Mouse (Mus musculus) urinary bladder, postnatal 10 days (tissue): ENCODE data around the gene Eno1.

Experiments
- DNase-seq: peaks from one replicate; pipeline ENCODE4 v3.0.0; 2022; ENCODE audit warnings: low spot score

Eno1 gene

DNA sequence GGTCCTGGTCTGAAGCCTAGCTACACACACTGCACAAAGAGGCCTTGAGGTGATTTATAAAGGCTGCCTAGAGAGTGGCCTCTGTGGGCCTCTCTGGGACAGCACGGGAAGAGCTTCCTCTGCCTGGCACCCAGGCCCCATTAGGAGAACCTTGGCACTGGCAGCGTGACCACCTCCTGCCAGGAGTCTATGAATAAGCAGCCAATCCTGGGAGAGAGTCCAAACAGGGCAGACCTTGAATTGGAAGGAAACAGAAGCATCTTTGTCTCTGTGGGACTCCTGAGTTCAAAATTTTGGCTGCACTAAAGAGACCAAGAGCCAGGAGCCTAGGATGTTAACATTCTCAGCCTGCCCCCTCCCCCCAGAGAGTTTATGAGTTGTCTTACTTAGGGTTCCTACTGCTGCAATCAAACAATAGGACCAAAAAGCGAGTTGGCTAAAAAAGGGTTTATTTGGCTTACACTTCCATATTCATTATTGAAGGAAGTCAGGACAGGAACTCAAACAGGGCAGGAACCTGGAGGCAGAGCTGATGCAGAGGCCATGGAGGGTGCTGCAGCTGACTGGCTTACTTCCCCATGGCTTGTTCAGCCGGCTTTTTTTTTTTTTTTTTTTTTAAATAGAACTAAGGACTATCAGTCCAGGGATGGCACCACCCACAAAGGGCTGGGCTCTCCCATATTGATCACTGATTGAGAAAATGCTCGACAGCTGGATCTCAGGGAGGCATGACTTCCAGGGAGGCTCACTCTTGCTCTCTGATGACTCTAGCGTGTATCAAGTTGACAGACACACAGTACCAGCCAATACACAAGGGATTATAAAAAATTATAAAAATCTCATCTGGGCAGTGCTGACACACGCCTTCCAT, 9.5 kb upstream of the Eno1 start:
- no peak for DNase-seq

DNA sequence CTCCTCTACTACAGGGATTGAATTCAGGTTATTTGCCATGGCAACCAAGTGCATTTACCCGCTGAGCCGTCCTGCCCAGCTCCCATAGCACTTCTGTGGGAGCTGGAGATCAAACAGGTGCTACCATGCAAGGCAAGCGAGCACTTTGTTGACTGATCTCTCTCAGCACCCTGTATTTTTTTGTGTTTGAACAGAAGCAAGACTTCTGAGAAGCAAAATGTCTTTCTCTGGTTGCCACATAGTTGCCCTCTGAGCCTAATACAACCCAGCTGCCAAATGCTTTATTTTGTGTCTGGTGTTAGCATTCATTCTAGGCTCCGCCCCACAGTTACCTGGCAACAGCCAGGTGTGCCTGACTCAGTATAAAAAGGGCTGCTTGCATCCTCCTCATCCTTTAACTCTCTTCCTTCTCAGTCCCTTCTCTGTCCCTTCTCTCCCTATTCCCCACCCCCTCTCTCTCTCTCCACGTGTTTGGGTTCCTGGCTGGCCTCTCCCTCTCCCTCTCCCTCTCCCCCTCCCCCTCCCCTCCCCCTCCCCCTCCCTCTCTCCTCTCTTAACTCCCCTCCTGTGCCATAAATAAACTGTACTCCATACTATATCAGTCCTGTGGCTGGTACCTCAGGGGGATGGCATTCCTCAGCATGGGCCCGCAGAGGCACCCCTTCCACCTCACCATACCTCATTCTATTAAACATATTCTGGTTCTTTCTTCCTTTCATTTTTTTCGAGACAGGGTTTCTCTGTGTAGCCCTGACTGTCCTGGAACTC, 7.8 kb upstream of the Eno1 start:
- DNase-seq = no peak

DNA sequence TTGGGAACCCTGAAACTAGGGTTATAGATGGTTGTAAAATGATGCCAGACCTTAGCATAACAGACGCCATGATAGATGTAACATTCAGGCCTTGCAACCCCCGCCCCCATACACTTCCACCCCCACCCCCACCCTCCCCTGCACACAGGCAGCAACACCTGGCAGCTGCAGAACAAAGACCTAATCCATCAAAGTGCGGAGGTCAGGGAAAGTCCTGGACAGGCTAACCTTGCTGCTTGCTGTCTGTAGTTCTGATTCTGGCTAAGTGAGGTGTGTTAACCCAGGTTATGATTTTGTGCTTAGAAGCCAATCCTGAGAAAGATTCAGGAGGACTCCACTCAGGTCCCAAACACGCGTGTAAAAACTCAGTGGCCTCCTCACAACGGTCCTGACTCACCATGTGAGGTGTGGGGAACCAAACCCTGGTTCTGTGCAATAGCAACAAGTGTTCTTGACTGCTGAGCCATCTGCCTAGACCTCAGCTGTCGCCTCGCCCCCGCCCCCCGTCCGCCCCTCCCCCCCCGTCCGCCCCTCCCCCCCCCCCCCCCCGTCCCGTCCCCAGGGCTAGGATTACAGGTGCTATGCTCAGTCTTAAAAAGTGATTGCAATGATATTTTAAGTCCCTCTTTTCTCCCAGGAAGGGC, 6.7 kb upstream of the Eno1 start:
- no peak for DNase-seq

DNA sequence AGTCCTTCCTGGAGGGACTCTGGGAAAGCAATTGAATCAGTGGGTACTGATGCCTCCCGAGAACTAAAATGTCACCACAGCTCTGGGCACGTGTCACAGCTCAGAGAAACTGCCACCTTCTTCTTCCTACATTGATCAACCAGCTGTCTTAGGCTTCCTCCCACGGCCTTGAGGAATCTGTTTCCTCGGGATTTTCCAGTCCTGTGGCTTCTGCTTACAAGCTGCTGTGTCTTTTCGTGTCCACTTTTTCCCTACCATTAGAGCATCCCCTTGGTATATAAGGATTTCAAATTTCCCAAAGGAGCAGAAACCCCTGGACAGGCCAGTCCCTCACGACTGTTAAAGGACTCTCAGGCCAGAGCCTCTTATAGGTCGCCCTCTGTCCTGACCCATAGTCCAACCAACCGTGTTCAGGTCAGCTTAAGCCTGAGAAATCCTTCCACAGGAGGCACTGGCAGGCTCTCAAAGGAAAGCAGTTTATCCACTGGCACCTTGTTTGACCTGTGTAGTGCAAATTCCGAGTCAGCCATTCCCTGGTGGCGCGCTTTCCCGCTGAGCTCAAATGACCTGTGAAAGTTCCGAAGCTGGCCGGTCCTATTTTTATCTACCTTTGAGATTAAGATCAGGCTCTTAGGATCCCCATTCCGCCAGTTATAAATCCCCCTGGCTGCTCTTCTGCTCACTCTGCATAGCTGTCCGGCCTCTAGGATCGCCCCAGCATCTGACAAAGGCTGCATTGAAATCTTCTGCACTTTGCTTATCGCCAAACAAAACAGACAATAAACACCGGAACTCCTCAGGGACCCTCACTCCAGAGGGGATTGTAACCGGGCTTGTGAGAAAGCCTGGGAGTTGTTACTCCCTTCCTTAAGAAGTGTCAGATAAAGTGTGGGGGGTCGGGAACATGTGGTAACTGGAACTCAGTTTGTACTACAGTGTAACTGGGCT, 5.8 kb upstream of the Eno1 start:
- DNase-seq = no peak

DNA sequence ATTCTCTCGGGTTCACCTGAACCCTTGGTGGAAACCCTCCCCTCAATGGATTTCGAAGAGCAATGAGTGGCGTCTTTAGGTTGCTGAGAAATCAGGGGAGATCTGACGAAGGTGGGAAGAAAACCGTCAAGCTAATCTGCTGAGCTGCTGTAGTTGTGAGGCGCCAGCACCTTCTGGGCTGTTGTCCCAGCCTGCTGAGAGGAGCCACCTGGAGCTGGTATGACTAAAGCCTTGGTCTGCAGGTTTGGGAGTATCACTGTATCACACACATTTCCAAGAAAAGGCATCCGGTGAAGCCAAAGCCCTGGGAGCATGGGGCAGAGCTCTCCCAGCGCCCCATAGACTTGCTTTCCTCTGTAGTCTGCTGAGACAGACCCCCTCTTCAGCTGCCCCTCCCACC, 4.7 kb upstream of the Eno1 start:
- DNase-seq = no peak

DNA sequence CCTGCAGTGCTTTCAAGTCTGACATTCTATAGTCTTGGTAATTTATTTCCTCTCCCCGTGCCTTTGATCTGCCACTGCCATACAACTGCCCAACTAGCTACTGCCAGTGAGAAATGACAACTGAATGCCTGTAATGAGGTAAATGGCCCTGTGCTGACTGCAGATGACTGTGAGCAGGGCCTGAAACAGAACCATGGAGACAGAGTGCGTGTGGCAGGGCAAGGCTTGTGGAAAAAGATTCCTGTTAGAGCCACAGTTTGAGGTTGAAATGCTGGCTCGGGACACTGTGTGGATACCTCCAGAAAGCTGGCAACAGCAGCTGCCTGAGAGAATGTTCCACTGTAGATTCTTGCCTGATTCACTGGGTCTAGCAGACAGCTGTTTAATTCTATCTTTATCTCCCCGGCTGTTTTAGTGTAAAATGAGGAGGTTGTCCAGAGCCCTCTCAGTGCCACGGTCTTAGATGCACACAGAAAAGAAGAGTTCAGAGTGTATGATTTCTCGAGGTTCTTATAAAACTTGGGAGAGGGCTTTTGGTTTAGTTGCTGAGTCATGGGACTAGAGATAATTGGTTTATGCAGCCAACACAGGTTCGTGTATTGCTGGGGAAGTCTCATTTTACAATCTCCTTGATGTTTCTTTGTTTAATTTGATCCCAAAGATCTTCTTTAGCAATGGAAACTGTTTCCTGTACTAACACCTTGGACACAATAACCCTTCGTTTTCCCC, 1.8 kb upstream of the Eno1 start:
- no peak for DNase-seq

DNA sequence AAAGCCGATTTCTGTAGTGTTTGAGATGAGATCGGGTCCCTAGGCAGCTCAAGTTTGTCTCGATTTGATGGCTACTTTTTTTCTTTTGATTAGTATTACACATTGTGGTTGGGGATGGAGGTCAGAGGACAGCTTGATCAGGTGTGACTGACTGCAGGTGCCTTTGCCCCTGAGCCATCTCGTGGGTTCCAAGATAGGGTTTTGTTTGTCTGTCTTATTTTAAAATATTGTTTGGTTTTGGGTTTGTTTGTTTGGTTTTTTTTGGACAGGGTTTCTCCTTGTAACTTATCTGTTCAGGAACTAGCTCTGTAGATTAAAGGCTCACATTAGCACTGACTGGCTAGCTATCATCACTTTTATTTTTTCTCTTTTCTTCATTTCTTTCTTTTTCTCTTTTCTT, 936 bp upstream of the Eno1 start:
- DNase-seq = no peak

DNA sequence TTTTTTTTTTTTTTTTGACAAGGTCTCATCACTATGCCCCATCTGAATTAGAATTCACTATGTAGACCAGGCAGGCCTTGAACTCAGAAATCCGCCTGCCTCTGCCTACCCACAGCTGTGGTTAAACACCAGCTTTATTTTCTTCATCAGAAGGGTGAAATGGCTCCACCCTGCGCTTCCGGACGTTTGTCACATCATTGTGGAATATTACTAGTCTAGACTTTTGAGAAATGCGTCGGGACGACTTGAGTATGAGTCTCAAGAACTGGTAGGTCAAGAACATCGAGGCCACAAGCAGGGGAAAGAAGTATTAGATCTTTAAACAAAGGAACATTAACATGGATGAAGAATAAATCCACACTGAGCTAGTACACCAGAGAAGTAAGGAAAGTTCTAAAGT, 490 bp upstream of the Eno1 start:
- DNase-seq = no peak

DNA sequence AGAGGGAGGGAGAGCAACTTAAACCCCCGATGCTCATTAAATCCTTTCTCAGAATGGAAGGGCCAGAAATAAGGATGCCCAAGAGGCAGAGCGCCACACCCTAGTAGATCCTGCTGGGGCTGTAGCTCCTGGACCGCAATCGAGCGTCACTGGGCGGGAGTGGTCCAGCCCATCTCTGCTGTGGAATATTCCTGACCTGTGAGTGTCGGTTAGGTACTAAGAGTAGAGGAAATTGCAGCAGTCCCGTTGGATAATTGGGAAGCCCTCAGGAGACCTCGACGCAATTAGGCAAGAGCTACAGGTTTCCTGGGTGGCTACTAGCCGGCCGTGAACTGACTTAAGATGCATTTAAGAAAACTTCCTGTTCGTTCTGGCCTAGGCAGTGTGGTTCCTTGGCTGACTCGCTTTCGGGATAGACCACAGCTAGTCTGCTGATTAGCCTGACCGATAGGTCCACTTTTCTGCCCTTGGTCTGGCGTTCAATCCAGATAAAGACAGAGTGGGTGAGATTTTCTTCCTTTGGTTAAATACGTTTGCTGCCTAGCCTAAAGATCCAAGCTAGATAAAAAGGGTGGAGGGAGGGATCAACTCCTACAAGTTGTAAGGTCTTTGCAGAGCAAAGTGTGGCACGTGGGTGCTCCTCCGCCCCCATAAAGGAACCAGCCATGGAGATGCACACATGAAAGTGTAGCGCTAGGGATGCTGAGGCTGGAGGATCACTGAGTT, 1.3 kb downstream of the Eno1 start:
- DNase-seq = no peak

DNA sequence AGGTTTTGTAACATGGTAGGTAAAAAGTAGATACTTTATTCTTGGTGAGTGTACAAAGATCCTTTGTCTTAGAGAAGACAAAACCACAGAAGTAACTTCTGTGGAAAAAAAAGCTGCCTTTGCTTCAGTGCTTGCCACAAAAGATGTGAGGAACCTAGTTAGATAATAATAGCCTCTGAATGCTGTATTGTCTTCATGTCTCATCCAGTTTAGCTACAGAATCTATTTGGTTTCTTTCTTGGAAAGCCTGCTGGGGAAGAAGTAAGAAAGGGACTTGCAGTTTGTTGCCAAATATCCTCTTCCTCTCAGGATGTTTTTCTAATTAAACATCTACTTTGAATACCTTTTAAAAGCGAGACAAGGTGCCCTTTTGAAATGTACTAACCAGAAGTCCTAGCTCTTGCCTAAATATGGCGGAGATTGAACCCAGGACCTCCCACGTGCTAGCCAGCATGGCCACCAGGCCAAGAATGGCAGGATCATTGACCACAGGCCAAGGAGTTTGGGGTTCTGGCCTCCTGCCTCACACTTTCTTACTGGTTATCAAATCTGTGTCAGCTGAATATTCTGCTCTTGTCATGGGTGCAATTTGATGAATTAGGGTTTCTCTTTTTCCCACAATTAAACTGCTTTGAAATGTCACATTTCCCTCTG, 2.0 kb downstream of the Eno1 start:
- DNase-seq = no peak

DNA sequence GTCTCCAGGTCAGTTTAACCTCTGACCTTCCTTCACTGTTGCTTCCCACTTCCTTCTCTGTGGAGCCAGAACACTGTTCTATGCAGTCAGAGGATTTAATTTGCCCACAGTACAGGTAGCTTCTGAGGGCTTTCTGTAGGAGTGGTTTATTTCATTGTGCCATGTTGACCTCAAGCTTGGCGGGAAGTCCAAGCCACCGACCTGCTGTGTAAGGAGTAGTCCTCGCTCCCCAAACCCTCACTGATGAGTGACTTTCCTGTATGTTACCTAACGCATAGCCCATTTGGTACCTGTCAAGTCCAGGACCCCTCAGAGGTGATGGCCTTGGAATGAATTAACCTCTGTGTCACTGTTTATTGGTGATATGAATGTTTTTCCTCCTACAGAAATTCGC, 2.6 kb downstream of the Eno1 start:
- no peak for DNase-seq

DNA sequence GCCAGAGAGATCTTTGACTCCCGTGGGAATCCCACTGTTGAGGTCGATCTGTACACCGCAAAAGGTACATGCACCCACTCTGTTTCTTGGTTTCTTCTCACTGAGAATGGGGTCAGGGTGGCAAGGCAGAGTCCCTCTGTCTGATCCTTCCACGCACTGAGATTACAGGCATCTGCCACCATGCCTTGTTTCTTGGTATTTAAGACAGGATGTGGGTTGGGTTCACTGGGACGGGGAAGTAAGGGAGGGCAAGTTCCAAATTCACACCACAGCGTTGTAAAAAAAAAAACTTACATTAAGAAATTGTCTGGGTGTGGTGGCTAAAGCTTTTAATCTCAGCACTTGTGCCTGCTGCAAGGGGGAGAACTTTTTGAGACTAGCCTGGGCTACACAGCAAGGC, 3.0 kb downstream of the Eno1 start:
- DNase-seq = no peak

DNA sequence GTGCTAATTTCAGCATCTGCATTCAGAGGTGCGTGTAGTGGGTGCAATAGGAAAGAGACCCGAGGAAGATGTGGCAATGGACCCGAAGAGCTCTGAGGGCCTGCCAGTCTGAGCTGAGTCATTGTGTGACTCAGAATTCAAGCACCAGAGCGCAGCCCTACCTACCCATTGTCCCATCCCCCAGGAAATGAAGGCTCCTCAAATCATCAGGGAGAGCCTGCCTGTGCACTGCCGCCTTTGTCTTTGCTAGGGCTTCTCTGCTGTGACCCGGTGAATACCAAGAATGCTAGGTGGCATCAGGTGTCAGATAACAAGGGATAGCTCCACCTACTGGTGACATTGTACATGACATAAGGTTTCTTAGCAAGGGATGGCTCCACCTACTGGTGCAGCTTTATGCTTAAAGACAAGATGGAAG, 3.4 kb downstream of the Eno1 start:
- no peak for DNase-seq

DNA sequence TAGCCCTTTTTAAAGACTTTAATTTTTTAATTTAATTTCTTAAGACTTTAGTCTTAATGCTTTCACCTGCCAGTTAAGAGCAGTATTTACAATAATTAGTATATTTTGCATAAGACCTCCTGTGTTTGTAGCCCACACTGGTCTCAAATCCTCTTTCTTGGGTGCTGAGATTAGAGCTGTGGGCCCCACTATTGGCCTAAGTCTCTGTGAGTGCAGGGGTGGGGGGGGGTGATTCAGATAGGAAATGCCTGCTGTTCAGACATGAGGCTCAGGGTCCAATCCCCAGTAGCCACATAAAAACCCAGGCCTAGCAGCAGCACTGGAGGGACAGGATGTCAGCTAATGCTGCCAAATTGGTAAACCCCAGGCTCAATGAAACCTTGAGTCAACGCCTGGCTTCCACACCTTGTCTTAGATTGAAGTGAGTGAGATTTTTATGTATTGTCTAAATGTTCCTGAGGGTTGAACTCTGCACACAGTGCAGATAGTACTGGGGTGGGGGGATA, 3.9 kb downstream of the Eno1 start:
- DNase-seq = no peak

DNA sequence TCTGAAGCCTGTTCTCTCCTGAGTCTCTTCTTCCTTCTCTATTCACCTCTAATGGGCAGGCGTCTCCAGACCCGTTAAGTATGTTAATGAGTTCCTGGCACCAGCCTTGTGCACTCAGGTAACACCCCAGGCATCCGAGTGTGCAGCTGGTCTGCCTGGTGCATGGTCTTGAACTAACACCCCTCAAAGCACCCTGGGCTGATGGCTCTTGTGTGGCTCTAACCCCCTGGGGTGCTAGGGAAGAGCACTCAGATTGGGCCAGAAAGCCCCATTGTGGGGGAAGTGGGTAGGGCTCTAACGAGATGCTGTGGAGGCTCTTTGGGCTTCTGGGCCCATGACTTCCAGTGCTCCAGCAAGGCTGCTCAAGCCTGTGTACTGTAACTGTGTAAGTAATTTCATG, 5.2 kb downstream of the Eno1 start:
- no peak for DNase-seq

DNA sequence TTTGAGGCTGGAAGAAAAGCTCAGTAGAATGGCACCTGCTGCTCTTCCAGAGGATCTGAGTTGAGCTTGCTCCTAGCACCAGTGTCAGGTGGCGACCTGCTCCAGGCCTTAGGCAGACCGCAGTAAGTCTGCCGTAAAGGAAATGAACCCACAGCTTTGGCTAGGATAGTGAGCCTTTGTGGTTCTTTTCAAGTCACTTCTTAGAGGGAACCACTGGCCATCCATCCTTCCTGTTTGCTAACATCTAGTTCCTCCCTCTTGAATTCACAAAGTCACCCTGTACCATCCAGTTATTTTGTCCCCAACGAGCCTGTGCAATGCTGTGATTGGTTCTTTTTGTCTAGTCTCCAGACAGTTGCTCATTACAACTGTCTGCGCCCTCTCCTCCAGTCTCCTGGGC, 6.2 kb downstream of the Eno1 start:
- DNase-seq = no peak

DNA sequence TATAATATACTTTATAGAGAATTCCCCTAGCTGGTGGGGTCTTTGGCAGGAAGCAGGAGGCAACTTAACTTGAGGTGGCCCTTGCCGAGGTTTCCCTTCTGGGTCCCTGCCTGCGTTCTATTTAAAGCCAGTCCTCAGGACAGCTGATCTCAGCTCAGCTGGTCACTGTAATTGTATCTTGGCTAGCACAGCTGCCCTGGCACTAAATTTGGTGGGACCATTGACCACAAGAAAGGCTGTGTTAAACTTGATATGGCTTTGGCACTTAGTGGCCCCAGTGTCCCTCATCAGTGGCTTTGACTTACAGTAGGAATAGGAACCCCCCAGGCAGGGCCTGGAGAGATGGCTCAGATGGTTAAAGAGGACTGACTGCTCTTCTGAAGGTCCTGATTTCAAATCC, 9.4 kb downstream of the Eno1 start:
- DNase-seq = no peak

DNA sequence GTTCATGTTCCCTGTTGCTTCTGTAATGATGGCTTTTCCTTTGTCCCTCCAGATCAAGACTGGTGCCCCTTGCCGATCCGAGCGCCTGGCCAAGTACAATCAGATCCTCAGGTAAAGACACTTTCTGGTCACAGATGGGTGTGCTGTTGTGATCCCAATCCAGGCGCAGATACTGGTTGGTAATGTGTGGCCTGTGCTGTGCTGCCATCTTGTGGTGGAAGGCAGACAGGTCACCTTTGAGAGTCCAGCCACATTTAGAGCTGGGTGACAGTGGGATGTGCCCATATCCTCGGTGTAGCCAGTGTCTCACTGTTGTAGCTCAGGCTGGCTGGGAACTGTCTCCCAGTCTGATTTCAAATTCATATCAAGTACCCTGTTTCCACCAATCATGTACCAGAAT, 11.5 kb downstream of the Eno1 start:
- DNase-seq = no peak

DNA sequence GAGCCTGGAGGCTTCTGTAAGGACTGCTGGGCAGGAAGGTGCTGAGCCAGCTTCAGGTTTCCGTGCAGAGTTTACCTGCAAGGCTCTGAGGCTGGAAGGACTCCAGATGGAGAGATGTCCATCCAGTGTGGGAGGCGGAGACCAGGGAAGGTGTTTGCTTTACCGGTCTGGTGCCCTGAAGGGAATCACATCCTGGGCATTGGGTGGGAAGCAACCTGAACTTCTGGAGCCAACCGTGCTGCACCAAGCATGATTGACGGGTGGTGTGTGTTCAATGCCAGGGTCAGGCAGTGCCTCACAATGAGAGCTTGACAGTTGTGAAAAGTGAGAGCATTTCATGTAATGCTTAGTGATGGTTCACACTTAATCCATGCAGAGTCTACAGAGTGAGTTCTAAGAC, 12.4 kb downstream of the Eno1 start:
- DNase-seq = no peak

DNA sequence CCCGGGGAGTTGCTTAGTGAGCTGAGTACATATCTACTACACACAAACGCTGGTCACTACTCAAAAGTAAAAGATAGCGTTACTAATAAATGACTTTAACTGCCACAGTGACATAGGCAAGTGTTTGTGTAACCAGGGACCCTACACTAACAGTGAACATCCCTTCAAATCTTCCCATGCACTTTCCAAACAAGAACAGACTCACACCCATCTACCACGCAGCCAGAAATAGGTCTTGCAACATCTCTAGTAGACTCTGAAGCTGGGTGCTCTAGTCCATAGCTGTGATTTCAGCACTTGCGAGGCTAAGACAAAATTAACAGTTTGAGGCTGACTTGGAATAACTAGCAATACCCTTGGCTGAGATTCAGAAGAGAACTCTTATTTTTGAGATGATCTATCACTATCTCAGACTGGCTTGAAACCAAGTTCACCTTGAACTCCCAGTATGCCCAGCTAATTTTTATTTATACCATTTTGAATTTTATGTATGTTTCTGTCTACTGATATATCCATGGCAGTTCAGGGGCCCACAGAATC, 13.3 kb downstream of the Eno1 start:
- DNase-seq = no peak
